Mouse (Mus musculus): ENCODE measurements around the gene Aga. TPM values are rescaled to one million over a fixed set of nuclear protein-coding genes. Genes with fewer than 3 reads are reported as not detected.

The Aga gene
- 7.9 to 8.8 TPM (median 8.3 TPM) in 4 replicates for total RNA-seq (2023)

GRCm38 (mm10) chr8:53511551-53512127, at the start of gene Aga:
Gene Aga (plus strand): TSS chr8:53511727.

Other genes starting within 250 kb of the Aga start
- 0.26 to 2.7 TPM (median 0.58 TPM) in 4 replicates for gene Neil3, start 127.3 kb downstream of the Aga start, total RNA-seq (2023)

All from B cell, adult 62 days (primary cell).